Mouse (Mus musculus) megakaryocyte, embryonic 14.5 days (primary cell): ENCODE results near the gene Psen2.

Source experiments
- FLI1 ChIP-seq: IDR thresholded peaks from 2 replicates; pipeline ENCODE4 v1.6.1; 2012; ENCODE audit warnings: low read length, inconsistent platforms, mixed read lengths
- GATA1 ChIP-seq: IDR thresholded peaks from 3 replicates; pipeline ENCODE4 v1.6.1; 2012; ENCODE audit warnings: mixed read lengths, low read length, inconsistent platforms, borderline replicate concordance

DNA sequence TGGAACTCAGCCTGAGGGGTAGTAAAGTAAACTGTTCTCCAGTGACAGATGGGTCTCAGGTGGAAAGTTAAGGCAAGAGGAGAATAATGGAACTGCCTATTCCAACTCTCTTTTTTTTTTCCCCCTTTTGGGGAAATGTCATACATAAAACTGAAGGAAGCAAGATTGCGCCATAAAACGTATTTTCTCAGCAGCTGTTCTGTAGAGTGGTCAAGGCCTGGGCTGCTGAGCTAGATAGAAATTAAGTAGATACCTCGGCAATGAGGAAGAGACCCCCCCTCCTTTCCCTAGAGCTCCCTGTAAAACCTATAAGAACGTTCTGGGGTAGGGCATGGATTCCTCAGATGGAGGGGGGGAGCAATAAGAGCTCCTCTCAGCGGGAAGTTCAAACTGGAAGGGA is 26.6 kb upstream of the Psen2 start:
- TF ChIP-seq FLI1 (no peak), GATA1 (no peak)
